Mouse (Mus musculus) megakaryocyte, embryonic 14.5 days (primary cell): Measurements from ENCODE around the gene Map2. TPM values are rescaled to one million over a fixed set of nuclear protein-coding genes. Genes with fewer than 3 reads are reported as not detected.

Source experiments
- H3K27me3 ChIP-seq: replicated peaks from 2 replicates; pipeline ENCODE3; 2012; ENCODE audit warnings: inconsistent platforms
- H3K36me3 ChIP-seq: replicated peaks from 2 replicates; pipeline ENCODE3; 2012; ENCODE audit warnings: low read length, inconsistent platforms, mixed read lengths
- H3K4me1 ChIP-seq: 2 replicates; pipeline ENCODE4 v1.6.1; 2012; ENCODE audit warnings: inconsistent platforms
- H3K4me3 ChIP-seq: replicated peaks from 2 replicates; pipeline ENCODE3; 2012; ENCODE audit warnings: moderate library complexity, mild to moderate bottlenecking, inconsistent platforms
- H3K9me3 ChIP-seq: 2 replicates; pipeline ENCODE4 v1.6.1; 2012; ENCODE audit warnings: inconsistent platforms
- FLI1 ChIP-seq: IDR thresholded peaks from 2 replicates; pipeline ENCODE4 v1.6.1; 2012; ENCODE audit warnings: low read length, inconsistent platforms, mixed read lengths
- GATA1 ChIP-seq: IDR thresholded peaks from 3 replicates; pipeline ENCODE4 v1.6.1; 2012; ENCODE audit warnings: mixed read lengths, low read length, inconsistent platforms, borderline replicate concordance
- polyA plus RNA-seq: library from polyadenylated mRNA; stranded (reverse); fragments of >175 nt; gene quantifications from 2 replicates; pipeline ENCODE4 v1.2.3, GENCODE M21; 2012; ENCODE audit warnings: low replicate concordance; ENCODE audit not compliant: insufficient read depth

The Map2 gene
- polyA plus RNA-seq, 1 experiment = not detected

DNA sequence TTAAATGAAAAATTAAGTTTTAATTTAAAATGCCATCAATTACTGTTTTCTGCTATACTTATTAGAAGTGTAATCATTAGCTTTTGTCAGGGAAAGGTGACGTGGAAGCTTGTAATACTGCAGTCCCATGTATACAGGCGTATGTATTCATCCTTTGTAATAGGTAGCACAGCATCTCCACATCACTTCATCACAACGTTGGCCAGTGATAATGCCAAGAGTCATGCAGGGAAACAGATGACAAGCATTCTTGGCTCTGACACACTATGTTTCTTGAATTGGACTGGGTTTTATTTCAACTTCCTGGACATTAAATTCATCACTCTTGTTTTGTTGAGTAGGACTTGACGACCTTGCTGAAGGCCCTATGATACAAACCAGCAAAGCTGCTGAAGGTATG is 113.9 kb downstream of the Map2 start:
- Histone ChIP-seq H3K4me1 (no peaks in the 10 kb centered on the region), H3K27me3 (no peaks in the 10 kb centered on the region), H3K36me3 (no peaks in the 10 kb centered on the region), H3K4me3 (no peak overlapping the region), H3K9me3 (no peaks in the 10 kb centered on the region)
- TF ChIP-seq GATA1 = no peak
- no peak for TF ChIP-seq FLI1

DNA sequence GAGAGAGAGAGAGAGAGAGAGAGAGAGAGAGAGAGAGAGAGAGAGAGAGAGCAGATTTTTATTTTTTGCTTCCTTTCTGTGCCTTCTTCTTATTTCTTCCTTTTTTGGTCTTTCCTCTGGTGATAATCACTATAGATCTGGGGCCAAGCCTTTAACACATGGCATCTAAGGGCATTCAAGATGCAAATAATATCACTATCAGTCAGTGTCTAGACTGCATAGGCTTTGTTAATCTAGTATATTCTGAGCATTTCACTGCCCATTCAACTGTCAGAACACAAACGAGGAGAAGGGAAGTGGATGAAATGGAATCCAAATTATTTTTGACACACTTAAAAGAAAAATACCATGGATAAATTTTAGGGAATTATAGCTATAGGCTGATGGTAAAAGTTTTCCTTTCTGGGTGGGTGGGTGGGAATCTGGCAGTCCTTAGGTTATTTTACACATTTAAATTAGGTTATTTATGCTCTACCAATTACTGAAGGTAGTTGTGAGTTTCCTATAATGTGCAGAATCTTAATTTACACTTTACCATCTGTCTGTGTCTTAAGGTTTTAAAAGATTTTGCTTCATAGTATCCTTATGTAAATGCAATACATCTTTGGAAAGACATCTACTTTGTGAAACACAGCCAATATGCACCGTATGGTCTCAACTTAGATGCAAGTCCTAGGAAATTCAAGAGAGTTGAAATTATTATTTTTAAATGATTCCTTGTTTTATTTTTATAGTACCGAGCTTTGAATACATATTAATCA is 117.2 kb downstream of the Map2 start:
- TF ChIP-seq FLI1 (no peak), GATA1 (no peak)
- no peaks in the 10 kb centered on the region for H3K4me1 ChIP-seq
- no peak overlapping the region for H3K4me3 ChIP-seq
- H3K9me3 ChIP-seq = no peaks in the 10 kb centered on the region
- no peaks in the 10 kb centered on the region for H3K27me3 ChIP-seq
- no peaks in the 10 kb centered on the region for H3K36me3 ChIP-seq

DNA sequence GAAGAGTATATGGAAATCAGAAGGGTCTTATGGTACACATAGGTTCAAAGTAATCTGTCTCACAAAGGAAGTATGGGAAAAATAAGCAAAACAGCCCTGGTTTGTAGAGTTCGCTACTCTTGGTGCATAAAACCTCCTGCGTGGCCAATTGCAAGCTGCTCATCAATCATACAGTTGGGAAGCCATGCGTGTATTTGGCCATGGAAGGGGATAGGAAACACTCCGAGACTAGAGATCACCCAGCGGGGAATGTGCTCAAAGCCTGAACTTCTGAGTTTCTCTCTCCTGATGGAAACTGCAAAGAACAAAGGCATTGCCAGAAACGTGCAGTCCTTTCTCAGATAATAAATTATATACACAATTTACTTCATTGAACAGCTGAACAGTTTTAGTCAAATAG is 124.3 kb downstream of the Map2 start:
- H3K4me3 ChIP-seq = no peak overlapping the region
- H3K9me3 ChIP-seq = no peaks in the 10 kb centered on the region
- no peaks in the 10 kb centered on the region for H3K4me1 ChIP-seq
- TF ChIP-seq GATA1 = no peak
- TF ChIP-seq FLI1 = no peak
- H3K27me3 ChIP-seq = no peaks in the 10 kb centered on the region
- no peaks in the 10 kb centered on the region for H3K36me3 ChIP-seq

DNA sequence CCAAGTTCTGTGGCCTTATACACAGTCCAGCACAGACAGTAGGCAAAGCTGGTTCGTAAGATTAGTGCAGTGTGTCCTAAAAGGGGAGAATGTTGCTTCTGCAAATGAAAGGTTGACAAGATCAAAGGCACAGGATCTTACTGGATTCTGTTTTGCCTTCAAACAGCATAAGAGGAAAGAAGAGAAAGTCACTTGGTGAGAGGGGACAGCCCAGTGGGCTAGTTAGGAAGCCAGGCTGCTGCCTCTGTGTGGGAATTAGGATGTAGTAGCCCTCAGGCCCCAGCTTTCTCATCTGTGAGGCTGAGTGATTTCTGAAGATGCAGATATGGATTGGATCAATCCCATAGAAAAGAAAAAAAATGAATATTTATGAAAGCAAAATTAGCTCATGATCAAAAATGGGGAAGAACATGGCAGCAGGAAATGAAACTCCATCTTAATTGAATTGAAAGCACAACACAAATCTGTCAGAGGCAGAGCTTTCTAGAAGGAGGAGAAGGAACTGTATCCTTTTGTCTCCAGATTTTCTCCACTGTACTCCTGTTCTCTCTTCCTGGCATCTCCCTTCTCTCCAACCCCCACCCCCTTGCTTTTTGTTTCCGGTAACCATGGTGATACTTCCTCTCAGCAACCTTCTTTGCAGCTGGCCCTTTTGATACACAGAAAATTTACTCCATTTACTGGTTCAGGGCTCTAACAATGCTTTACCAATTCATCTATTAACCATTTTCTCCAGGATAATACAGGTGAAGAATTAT is 145.5 kb downstream of the Map2 start:
- H3K4me3 ChIP-seq = no peak overlapping the region

DNA sequence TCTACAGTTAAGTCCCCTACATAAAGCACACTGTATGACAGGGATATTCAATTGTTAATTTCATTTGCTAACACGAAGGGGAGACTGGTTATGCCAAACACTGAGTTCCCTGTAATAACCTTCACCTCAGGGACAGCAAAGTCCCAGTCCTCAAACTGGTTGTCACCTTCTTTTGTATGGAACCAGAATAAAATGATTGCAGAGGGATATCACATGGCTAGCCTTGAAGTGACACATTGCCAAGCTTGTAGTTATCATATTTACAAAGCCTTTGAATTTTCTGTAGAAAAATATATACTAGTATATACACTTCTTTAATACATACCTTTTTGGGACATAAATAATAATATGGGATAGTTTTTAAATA is 146.0 kb downstream of the Map2 start:
- Histone ChIP-seq H3K27me3 (no peaks in the 10 kb centered on the region), H3K4me1 (no peaks in the 10 kb centered on the region), H3K9me3 (no peaks in the 10 kb centered on the region), H3K4me3 (no peak overlapping the region), H3K36me3 (no peaks in the 10 kb centered on the region)
- TF ChIP-seq GATA1 (no peak), FLI1 (no peak)

More for the DNA sequence above, 145.5 kb downstream of the Map2 start:
- TF ChIP-seq GATA1 = no peak
- no peak for TF ChIP-seq FLI1
- Histone ChIP-seq H3K9me3 (no peaks in the 10 kb centered on the region), H3K4me1 (no peaks in the 10 kb centered on the region), H3K27me3 (no peaks in the 10 kb centered on the region), H3K36me3 (no peaks in the 10 kb centered on the region)

DNA sequence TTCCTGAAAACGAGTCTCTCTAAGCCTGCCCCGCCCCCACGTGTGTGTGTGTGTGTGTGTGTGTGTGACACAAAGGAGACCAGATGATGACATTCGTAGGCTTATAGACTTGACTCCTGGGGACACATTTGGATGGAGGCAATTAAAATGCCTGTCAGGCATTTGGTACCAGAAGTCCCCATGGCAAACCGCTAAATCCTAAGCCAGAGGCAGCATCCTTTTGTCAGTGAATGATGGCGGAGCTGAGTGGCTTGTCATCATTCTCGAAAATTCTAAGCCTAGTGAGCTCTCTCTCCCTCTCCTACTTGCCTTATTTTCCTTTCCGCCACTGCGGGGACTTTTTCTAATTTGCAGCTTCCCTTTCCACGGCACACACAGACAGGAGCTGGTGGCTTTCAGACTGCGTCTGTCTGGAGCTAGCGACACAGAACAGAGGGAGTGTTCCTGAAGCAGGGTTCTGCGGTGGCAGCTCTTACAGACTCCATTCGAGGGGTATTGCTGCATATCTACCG is 146.6 kb downstream of the Map2 start:
- Histone ChIP-seq H3K4me1 (no peaks in the 10 kb centered on the region), H3K36me3 (no peaks in the 10 kb centered on the region), H3K4me3 (no peak overlapping the region), H3K27me3 (no peaks in the 10 kb centered on the region), H3K9me3 (no peaks in the 10 kb centered on the region)
- TF ChIP-seq GATA1 = no peak
- no peak for TF ChIP-seq FLI1

DNA sequence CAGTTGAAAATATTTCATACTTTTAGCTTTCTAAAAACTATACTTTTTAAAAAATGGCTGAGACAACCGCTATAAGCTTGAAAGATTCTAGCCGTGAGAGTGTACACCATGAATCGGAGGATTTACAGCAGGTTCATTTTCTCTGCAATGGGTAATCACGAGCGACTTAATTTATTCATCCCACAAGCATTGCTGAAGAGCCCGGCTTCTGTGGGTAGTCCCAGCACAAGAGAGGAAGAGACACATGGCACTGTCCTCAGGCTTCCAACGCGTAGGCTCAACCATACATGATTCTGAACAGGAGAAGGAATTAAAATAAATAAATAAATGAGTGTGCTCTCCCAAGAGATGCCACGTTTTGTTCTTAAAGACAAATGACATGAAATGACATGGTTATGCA is 148.4 kb downstream of the Map2 start:
- H3K4me1 ChIP-seq = no peaks in the 10 kb centered on the region
- H3K4me3 ChIP-seq = no peak overlapping the region
- H3K9me3 ChIP-seq = no peaks in the 10 kb centered on the region
- no peaks in the 10 kb centered on the region for H3K36me3 ChIP-seq
- no peaks in the 10 kb centered on the region for H3K27me3 ChIP-seq
- TF ChIP-seq GATA1 (no peak), FLI1 (no peak)

DNA sequence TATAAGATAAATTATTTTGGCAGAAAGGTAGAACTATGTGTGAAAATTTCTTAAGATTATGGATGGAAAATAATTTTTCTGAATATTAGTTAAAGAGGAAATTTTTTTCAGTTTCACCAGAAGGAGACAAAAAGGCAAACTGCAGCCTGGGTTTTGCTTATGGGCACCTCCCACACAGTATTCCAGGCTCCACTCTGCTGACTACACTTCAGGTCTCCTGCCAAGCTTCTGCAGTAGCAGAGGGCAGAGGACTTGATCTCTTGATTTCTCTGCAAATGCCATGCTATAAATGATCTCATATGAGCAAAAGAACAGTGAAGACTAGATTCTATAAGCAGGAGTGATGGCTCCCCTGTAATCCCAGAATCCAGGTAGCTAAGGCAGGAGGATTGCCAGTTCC is 149.9 kb downstream of the Map2 start:
- H3K9me3 ChIP-seq = no peaks in the 10 kb centered on the region
- H3K4me1 ChIP-seq = no peaks in the 10 kb centered on the region
- TF ChIP-seq GATA1 = no peak
- no peak for TF ChIP-seq FLI1
- H3K27me3 ChIP-seq = no peaks in the 10 kb centered on the region
- no peak overlapping the region for H3K4me3 ChIP-seq
- no peaks in the 10 kb centered on the region for H3K36me3 ChIP-seq

DNA sequence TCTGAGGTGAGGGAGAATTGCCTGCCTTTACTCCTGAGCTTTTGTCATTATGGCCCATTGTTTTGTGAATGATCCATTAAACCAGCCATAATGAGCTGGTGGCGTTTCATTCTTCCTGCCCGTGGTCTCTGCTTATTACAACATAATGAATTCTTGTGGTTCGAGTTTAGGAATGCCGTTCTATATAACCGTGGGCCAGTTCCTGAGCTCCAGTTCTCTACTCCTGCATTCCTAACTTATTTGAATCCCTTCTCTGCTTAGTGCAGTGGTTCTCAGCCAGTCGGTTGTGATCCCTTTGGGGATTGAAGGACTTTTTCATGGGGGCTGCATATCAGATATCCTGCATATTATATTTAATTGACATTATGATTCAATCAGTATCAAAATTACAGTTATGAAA is 153.9 kb downstream of the Map2 start:
- no peak for TF ChIP-seq FLI1
- TF ChIP-seq GATA1 = no peak
- H3K4me1 ChIP-seq = no peaks in the 10 kb centered on the region
- H3K9me3 ChIP-seq = no peaks in the 10 kb centered on the region
- H3K27me3 ChIP-seq = no peaks in the 10 kb centered on the region
- H3K4me3 ChIP-seq = no peak overlapping the region
- H3K36me3 ChIP-seq = no peaks in the 10 kb centered on the region

DNA sequence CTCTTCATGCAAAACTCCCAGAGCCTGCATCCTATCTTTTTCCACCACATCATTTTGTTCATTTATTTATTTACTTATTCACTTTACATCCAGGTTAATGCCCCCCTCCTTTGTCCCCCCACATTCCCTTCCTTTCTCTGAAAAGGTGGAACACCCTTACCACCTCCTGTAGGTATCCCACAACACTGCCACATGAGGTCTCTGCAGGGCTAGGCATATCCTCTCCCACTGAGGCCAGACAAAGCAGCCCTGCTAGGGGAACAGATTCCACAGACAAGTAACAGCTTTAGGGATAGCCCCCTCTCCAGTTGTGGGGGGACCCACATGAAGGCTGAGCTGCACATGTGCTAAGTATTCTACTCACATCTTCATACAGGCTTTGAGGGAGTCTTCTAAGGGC is 154.5 kb downstream of the Map2 start:
- Histone ChIP-seq H3K4me1 (no peaks in the 10 kb centered on the region), H3K4me3 (no peak overlapping the region), H3K9me3 (no peaks in the 10 kb centered on the region), H3K27me3 (no peaks in the 10 kb centered on the region), H3K36me3 (no peaks in the 10 kb centered on the region)
- TF ChIP-seq GATA1 = no peak
- TF ChIP-seq FLI1 = no peak
